Mouse (Mus musculus) limb, embryonic 12.5 days (tissue): ENCODE measurements at regions not wholly inside any gene's neighbourhood (a gene's known extent, or its start where the extent isn't known, plus 50 kb on each side); places are given as distances from the start of the nearest gene placed in this dataset.

ENCODE experiments used
- ATAC-seq: fragments of 200-750 bp; cut with Nextera tagmentation; 2 replicates; pipeline ENCODE4 v1.8.0; 2017; ENCODE audit warnings: low read depth, moderate TSS enrichment; ENCODE audit not compliant: insufficient number of reproducible peaks, insufficient read depth, low FRiP score, low TSS enrichment
- H3K27ac ChIP-seq: fragments of 300-500 bp; sonication (generic); 2 replicates; pipeline ENCODE4 v1.5.1; 2016; ENCODE audit warnings: mild to moderate bottlenecking, moderate library complexity
- H3K27me3 ChIP-seq: fragments of 300-500 bp; sonication (generic); 2 replicates; pipeline ENCODE4 v1.6.1; 2016; ENCODE audit warnings: mild to moderate bottlenecking, moderate library complexity
- H3K36me3 ChIP-seq: fragments of 300-500 bp; sonication (generic); 2 replicates; pipeline ENCODE4 v1.6.1; 2016; ENCODE audit warnings: mild to moderate bottlenecking, moderate library complexity
- H3K4me1 ChIP-seq: fragments of 300-500 bp; sonication (generic); replicated peaks from 2 replicates; pipeline ENCODE4 v1.6.1; 2016
- H3K4me2 ChIP-seq: fragments of 300-500 bp; sonication (generic); 2 replicates; pipeline ENCODE4 v1.6.1; 2016; ENCODE audit warnings: mild to moderate bottlenecking, moderate library complexity
- H3K4me3 ChIP-seq: fragments of 300-500 bp; sonication (generic); replicated peaks from 2 replicates; pipeline ENCODE4 v1.5.1; 2016; ENCODE audit warnings: mild to moderate bottlenecking
- H3K9ac ChIP-seq: fragments of 300-500 bp; sonication (generic); replicated peaks from 2 replicates; pipeline ENCODE4 v1.6.1; 2016; ENCODE audit warnings: mild to moderate bottlenecking, moderate library complexity
- H3K9me3 ChIP-seq: fragments of 300-500 bp; sonication (generic); 2 replicates; pipeline ENCODE4 v1.6.1; 2016; ENCODE audit warnings: mild to moderate bottlenecking, moderate library complexity
- WGBS: fragments of 180-500 bp; shearing (Covaris S2); methylation state at CpG from one replicate; pipeline ENCODE4 v1.1.7; 2016; 5-methylcytosine and 5-hydroxymethylcytosine counted together

DNA sequence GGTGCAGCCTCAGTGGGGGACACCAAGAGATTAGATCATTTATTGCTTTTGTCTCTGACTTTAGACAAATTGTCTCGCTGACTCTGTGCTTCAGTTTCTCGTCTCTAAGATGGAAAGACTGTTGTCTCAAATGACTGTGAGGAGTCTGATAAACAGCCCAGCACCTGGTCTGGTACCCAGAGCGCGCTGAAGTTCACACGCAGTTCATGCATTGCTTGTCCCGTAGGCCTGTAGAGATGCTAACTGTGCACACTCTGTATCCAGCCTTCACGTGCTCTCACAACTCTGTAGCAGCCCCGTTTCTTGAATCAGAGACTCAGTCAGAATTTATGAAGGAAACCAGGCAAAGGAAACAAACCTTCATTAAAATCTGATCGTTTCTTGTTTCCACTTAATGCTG is 116.7 kb downstream of the Ackr3 start:
- Histone ChIP-seq H3K27me3 (peaks cover 9% of the 10 kb centered on the region), H3K4me1 (peaks cover 14% of the 10 kb centered on the region), H3K9me3 (no peaks in the 10 kb centered on the region), H3K4me2 (no peak overlapping the region), H3K4me3 (no peak overlapping the region), H3K9ac (no peak overlapping the region), H3K27ac (no peak overlapping the region), H3K36me3 (no peaks in the 10 kb centered on the region)
- peak; percentile 66; the same call in 1 of the 2 replicates for ATAC-seq
- 46% methylated on average over 9 of the region's 9 CpGs for WGBS

DNA sequence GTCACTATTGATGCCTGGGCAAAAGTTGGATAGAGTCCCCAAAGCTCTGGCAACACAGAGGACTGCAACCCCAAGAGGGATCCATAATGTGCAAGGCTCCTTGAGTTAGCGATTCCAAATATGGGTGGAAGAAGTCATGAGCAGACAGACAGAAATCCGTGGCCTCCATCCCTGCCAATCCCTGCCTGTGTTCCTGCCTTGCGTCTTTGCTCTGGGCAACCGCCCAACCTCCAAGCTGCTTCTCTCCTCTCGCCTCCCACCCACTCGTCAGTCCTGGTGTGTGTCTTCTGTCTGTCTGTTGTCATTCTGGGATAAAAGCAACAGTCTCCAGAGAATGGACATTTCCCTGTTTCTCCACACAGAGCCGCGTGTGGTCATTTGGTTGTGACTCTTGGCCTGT is 117.7 kb downstream of the Ackr3 start:
- Histone ChIP-seq H3K27ac (no peak overlapping the region), H3K36me3 (no peaks in the 10 kb centered on the region), H3K9me3 (no peaks in the 10 kb centered on the region), H3K9ac (no peak overlapping the region), H3K4me3 (no peak overlapping the region), H3K4me1 (peaks cover 20% of the 10 kb centered on the region), H3K27me3 (peaks cover 14% of the 10 kb centered on the region), H3K4me2 (no peak overlapping the region)
- WGBS = 88% methylated on average over 8 of the region's 8 CpGs
- no peak for ATAC-seq

DNA sequence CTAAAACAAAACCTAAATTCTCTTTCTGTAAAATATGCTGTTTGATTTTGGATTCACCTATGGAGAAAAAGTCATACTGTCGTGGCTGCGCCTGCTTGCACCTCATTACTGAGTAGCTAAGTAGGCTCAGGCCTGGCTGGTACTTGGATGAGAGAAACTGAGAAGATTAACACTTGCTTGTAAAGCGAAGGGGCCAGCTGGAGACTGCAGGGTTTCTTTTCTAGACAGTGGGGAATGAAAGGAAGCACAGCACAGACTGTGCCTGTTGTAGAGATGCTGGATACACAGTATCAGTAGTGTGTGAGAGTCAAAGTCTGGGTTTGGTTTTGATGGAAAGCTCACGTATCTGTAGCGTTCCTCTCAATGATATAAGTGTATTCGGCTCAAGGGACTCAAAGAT is 123.5 kb downstream of the Ackr3 start:
- ATAC-seq = no peak
- H3K36me3 ChIP-seq = no peaks in the 10 kb centered on the region

DNA sequence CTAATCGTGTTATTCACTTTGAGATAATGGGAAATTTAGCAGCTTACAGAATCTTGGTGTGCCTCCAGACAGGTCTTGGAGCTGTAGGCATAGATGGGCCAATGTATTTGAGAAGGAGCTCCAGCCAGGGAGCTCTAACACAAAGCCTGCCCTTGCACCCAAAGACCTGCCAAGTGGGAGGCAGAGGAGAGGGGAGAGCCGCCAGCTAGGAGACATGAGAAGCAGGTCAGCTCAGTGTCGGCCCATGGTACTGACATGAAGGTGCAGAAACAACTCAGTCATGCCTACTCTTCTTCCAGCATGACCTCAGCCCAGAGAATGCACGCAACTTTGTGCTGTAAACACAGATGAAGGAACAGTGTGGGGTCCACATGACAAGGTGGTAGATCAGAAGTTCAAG is 128.8 kb downstream of the Ackr3 start:
- Histone ChIP-seq H3K27ac (no peak overlapping the region), H3K9me3 (no peaks in the 10 kb centered on the region), H3K27me3 (peaks cover 26% of the 10 kb centered on the region), H3K4me2 (no peak overlapping the region), H3K4me3 (no peak overlapping the region), H3K9ac (no peak overlapping the region), H3K4me1 (peaks cover 46% of the 10 kb centered on the region), H3K36me3 (no peaks in the 10 kb centered on the region)
- 93% methylated on average over 4 of the region's 4 CpGs for WGBS
- ATAC-seq = no peak

More for the DNA sequence above, 123.5 kb downstream of the Ackr3 start:
- no peaks in the 10 kb centered on the region for H3K9me3 ChIP-seq
- 47% methylated on average over 6 of the region's 6 CpGs for WGBS
- no peak overlapping the region for H3K9ac ChIP-seq
- H3K27me3 ChIP-seq = peaks cover 14% of the 10 kb centered on the region
- H3K27ac ChIP-seq = no peak overlapping the region
- H3K4me3 ChIP-seq = no peak overlapping the region
- peaks cover 17% of the 10 kb centered on the region for H3K4me1 ChIP-seq
- no peak overlapping the region for H3K4me2 ChIP-seq

DNA sequence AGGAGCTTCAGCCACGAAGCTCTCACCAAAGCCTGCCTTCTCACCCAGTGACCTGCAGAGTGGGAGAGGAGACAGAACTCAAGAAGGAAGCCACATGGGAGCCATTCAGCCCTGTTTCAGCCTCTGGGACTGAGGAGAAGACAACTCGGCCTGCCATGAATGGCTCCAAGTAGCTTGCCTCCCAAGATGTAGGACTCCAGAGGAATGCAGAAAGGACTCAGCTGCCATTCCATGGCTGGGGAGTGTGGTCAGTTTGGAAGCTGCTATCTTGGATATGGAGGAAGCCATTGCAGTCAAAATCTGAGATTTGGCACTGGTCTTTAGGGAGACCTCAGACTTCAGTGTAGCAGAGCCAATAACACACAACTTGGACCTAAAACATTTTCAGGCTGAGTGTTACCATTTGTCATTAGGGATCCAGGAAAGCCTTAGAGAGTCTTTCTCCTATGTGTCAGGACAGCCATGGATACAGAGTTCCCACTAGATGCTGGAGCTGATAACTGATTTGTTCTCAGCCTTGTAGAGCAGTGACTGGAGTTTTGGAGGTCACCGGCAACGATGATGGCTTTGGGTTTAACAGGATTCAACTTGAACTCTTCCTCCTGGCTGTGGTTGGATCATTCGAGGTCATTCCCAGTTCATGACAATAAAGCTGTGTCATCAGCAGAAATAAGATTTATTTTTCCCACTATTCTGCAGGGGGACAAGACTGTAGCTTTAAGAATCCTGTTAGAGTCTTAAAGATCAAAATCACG is 130.1 kb downstream of the Ackr3 start:
- no peaks in the 10 kb centered on the region for H3K36me3 ChIP-seq
- ATAC-seq = no peak
- H3K27ac ChIP-seq = no peak overlapping the region

DNA sequence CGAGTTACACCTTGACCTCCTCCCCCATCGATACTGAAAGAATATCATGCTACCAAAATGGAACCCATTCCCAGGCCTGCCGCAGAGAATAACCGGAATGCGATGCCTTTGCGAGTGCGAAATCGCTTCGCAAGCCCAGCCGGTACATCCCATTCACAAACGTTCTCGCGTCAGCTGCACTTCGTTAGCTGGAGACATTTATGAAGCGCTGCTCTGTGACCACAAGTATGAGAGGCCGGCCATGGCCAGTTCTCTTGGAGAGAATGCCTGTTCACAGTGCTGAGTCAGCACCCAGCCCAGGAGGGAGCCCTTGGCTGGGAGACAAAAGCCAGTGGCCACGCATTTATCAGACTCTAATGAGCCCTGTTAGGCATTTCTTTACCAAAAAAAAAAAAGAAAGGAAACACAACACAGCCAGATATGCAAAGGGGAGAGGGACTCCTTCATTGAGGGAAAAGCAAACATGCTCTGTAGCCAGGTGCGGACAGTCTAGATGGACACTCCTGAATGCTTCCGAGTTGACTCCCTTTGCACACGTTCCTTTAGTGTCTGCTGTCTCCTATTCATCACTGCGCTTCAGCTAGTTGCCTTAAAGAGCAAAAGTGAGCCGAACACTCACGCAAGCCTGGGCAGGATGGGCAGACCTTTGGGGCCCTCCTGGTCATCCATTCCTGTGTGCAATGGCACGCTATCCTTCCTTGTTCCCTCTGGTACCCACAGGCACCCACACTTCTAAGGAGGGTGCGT is 131.4 kb downstream of the Ackr3 start:
- no peak overlapping the region for H3K4me3 ChIP-seq
- H3K27me3 ChIP-seq = peaks cover 34% of the 10 kb centered on the region
- WGBS = 33% methylated on average over 25 of the region's 25 CpGs
- peak overlapping the region; percentile 25 for H3K4me2 ChIP-seq
- H3K9ac ChIP-seq = no peak overlapping the region
- H3K9me3 ChIP-seq = no peaks in the 10 kb centered on the region
- H3K4me1 ChIP-seq = peaks cover 55% of the 10 kb centered on the region
- no peaks in the 10 kb centered on the region for H3K36me3 ChIP-seq
- peak; percentile 72 for ATAC-seq
- H3K27ac ChIP-seq = peak overlapping the region; percentile 2; the same call in 1 of the 2 replicates

More for the DNA sequence above, 130.1 kb downstream of the Ackr3 start:
- peaks cover 55% of the 10 kb centered on the region for H3K4me1 ChIP-seq
- H3K9me3 ChIP-seq = no peaks in the 10 kb centered on the region
- H3K4me2 ChIP-seq = no peak overlapping the region
- no peak overlapping the region for H3K4me3 ChIP-seq
- WGBS = 75% methylated on average over 6 of the region's 6 CpGs
- peaks cover 30% of the 10 kb centered on the region for H3K27me3 ChIP-seq
- no peak overlapping the region for H3K9ac ChIP-seq

DNA sequence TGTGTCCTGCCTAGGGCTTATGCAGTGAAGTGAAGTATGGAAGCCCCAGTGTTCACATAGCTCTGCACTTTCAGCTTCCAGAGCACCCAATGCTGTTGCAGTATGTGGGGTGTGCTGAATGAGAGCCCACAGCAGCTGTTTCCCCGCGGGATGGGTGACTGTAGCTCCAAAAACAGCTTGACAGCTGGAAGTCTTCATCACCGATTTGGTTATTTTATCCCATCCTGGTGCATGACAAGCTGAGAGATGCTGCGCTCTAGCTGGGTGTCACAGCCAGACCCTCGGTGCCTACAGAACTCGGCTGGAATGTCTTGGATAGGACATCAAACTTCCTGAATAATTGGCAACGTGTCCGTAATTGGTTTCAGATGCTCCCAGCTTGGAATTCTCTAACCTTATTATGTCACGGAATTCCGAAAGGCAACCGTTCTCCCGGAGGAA is 134.1 kb downstream of the Ackr3 start:
- no peak for ATAC-seq
- Histone ChIP-seq H3K4me1 (peaks cover 52% of the 10 kb centered on the region), H3K27ac (0 out of 2 replicates have a peak overlapping the region, but pooled peaks have one; percentile 23), H3K9me3 (no peaks in the 10 kb centered on the region), H3K9ac (no peak overlapping the region), H3K4me3 (no peak overlapping the region), H3K27me3 (peaks cover 31% of the 10 kb centered on the region), H3K4me2 (no peak overlapping the region), H3K36me3 (no peaks in the 10 kb centered on the region)
- WGBS = 21% methylated on average over 12 of the region's 12 CpGs

DNA sequence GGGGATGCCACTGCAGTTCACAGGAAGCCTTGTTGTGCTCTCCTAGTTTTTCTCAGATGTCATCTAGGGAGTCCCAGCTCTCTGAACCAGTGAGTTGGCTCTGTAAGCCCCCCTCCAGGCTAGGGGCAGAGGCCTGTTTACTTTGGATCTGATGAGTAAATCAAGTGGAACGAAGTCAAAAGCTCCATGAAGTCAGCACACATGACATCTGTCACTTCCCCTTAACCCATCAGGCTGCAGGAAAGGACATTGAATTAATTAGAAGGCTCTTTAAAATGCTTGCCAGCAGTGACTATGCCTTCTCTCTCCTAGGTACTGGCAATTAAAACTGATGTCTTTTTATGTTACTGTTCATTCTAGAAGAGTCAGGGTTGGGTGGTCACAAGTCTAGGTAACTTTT is 138.6 kb downstream of the Ackr3 start:
- no peak for ATAC-seq

DNA sequence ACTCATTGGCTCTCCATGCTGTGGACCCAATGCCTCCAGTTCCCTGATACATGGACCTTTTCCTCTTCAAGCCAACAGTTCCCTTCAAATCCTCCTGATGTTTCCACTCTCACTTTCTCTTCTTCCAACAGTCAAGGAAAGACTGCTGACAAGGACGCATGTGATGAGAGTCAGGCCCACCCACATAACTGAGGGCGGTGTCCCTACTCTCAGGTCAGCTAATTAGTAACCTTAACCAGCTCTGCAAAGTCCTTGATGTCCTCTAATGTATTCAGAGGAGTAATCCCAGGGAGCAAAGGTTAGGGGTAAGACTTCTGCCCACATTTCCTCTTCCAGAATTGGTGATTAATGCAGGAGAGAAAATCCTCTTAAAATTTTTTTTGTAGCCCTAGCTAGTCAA is 139.7 kb downstream of the Ackr3 start:
- WGBS = 27% methylated on average over 2 of the region's 2 CpGs
- no peak for ATAC-seq
- H3K4me2 ChIP-seq = no peak overlapping the region
- H3K36me3 ChIP-seq = no peaks in the 10 kb centered on the region
- peaks cover 16% of the 10 kb centered on the region; the same call in 1 of the 2 replicates for H3K27me3 ChIP-seq
- H3K9ac ChIP-seq = no peak overlapping the region
- H3K4me1 ChIP-seq = peaks cover 2% of the 10 kb centered on the region; the same call in 1 of the 2 replicates
- no peak overlapping the region for H3K27ac ChIP-seq
- no peaks in the 10 kb centered on the region for H3K9me3 ChIP-seq
- H3K4me3 ChIP-seq = no peak overlapping the region

More for the DNA sequence above, 138.6 kb downstream of the Ackr3 start:
- no peak overlapping the region for H3K27ac ChIP-seq
- H3K9me3 ChIP-seq = no peaks in the 10 kb centered on the region
- H3K9ac ChIP-seq = no peak overlapping the region
- H3K36me3 ChIP-seq = no peaks in the 10 kb centered on the region
- WGBS = 29% methylated on average over 1 of the region's 1 CpGs
- H3K4me3 ChIP-seq = no peak overlapping the region
- H3K27me3 ChIP-seq = peaks cover 21% of the 10 kb centered on the region
- no peak overlapping the region for H3K4me2 ChIP-seq
- peaks cover 14% of the 10 kb centered on the region for H3K4me1 ChIP-seq

DNA sequence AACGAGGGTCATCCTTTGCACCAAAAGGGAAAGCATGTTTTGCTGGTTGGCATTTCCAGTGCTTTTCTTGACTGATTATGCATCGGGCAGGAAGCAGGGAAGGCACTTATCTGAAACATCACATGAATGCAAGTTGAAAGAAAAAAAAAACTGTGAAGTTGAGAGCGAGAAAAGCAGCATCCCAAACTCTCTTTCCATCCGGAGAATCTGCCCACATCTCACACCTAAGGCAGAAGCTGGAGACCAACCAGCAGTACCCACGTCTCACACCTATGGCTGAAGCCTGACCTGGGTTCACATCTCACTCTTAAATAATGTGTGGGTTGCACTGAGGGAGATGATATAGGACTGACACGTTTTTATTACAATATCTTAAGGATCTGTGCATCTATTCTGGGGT is 143.3 kb downstream of the Ackr3 start:
- H3K27me3 ChIP-seq = peaks cover 9% of the 10 kb centered on the region; the same call in 1 of the 2 replicates
- H3K9ac ChIP-seq = no peak overlapping the region
- H3K4me3 ChIP-seq = no peak overlapping the region
- WGBS = 61% methylated on average over 6 of the region's 6 CpGs
- ATAC-seq = no peak
- no peak overlapping the region for H3K27ac ChIP-seq
- peaks cover 23% of the 10 kb centered on the region for H3K4me1 ChIP-seq
- H3K36me3 ChIP-seq = no peaks in the 10 kb centered on the region
- no peak overlapping the region for H3K4me2 ChIP-seq
- H3K9me3 ChIP-seq = no peaks in the 10 kb centered on the region

DNA sequence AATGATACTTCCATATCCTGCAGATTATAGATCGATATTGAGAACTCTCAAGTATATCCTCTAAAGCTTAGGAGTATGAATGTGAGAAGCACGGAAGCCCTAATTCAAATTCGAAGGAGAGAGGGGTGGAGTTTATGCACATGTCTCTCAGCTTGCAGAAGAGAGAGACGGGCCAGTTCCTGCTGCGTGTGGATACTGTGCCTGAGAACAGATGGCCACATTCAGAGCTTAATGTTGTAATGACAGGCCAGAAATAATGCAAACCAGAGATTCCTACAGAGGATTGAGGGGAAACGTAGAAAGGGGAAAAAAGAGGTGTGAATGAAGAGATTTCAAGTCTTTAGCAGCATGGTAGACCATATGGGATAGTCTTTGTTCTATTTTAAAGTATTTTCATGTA is 145.8 kb downstream of the Ackr3 start:
- 22% methylated on average over 6 of the region's 6 CpGs for WGBS
- no peak for ATAC-seq
- Histone ChIP-seq H3K4me3 (no peak overlapping the region), H3K9me3 (no peaks in the 10 kb centered on the region), H3K4me1 (peaks cover 47% of the 10 kb centered on the region), H3K4me2 (no peak overlapping the region), H3K27me3 (peaks cover 9% of the 10 kb centered on the region; the same call in 1 of the 2 replicates), H3K9ac (no peak overlapping the region), H3K27ac (no peak overlapping the region), H3K36me3 (no peaks in the 10 kb centered on the region)
